Mouse (Mus musculus): ENCODE measurements around the gene Bmp2k.

GRCm38 (mm10) chr5:97031771-97032170 lies 34.3 kb downstream of the Bmp2k start:
- TF ChIP-seq CTCF (IDR thresholded peaks at IDR 0.05; ENCODE audit: control insufficient read depth, insufficient read depth, insufficient read length) (no peak), USF1 (IDR thresholded peaks at IDR 0.05; ENCODE audit: low read depth) (no peak), MYOG (IDR thresholded peaks at IDR 0.05; ENCODE audit: control insufficient read depth, extremely low read depth, insufficient read length) (no peak)

Data from C2C12 (cell line).